Mouse (Mus musculus) CH12F3 (cell line): ENCODE measurements around the gene Kcnq1.

Experiments used
- in situ Hi-C: fragments of 300-500 bp; cut with MboI; formaldehyde crosslinking; loops from 2 replicates; pipeline ENCODE4 v1.14.3; 2020; ENCODE audit warnings: low sequenced_read_pairs

The Kcnq1 gene

DNA sequence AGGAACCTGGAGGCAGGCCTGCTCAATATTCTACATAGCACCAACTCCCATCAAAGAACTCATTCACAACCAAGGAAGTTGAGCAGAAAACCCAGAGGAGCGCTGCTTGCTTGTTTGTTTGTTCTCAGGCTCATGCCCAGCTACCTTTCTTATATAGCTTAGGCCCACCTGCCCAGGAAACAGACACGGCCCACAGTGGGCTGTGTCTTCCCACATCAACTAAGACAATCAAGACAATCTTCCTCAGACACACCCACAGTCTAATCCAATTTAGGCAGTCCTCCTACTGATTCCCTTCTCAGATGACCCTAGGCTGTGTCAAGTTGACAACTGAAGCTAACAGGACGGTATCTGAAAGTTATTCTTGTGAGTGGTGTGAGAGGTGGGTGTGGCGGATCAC, at the start of gene Kcnq1:
Gene Kcnq1, plus strand, starts transcription at position 301 of the 400 bp plus-strand sequence.
- in situ Hi-C loops, result no loop called here

DNA sequence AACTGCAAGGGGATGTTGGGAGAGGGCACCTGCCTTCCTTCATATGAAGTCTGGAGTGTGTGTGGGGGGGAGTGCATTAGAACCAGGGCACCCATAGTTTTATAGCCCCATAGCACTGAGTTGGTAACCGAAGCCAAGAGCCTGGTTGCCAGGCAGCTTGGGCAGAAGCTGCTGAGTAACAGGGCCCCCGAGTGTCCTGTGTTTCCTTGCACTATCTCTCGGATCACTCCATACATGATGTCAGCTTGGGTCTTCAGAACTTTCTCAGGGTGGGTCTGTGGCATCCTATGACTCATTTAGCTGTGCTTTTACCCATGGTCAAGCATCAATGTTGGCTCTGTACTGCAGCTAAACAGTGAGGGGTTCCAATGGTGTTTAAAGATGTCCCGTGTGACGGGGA, 49.1 kb upstream of the Kcnq1 start:
- in situ Hi-C loops, result no loop called here

GRCm38 (mm10) chr7:143057667-143058220, 48.4 kb upstream of the Kcnq1 start:
- in situ Hi-C loops, result no loop called here

GRCm38 (mm10) chr7:143058221-143058697, 47.9 kb upstream of the Kcnq1 start:
- in situ Hi-C loops, result no loop called here

DNA sequence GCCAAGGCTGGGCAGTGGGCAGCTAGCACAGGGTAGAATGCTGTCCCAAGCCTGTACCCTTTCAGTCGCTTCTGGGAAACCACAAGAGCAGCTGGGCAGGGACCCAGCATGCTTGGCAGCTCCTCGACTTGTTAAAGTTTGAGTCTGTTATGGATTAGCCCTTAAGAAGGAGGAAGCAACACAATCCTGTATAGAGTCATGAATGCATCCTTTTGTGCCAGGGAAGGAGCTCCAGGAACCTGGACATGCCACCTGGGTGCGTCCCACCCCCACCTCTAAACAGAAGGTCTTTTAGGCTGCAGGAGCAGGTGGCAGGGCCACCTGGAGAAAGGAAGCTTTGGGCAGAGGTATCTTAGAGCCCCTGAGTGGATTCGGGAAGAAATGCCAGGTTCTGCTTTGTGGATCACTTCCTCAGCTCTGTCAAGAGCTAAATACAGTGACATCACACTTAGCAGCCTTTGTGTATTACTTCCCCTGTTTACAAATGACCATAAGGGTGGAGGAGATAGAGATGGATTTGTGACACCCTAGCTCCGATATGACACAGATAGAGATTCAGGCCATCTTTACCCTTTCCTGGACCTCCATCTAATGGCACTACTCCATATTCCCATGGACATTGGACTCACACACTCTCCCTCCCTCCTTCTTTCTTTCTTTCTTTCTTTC, 46.8 kb upstream of the Kcnq1 start:
- in situ Hi-C loops, result no loop called here

DNA sequence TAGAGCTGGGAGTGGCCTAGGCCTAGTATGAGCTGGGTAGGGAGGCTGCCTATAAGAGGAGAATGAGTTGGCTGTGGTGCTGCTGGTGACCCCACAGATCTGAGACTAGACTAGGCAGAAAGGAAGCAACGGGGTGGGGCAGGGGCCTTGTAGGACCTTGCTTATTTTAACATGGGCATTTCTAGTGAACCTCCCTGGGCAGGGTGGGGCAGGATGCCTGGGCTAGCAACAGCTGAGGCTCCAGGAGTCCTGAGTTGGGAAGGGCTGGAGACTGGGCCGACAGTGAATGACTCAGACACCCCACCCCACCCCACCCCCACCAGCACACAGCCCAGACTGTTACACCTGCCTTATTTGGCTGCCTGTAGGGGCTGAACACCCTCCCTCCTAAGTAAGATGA, 43.5 kb upstream of the Kcnq1 start:
- in situ Hi-C loops, result no loop called here

GRCm38 (mm10) chr7:143064226-143064625, 41.9 kb upstream of the Kcnq1 start:
- in situ Hi-C loops, result no loop called here

DNA sequence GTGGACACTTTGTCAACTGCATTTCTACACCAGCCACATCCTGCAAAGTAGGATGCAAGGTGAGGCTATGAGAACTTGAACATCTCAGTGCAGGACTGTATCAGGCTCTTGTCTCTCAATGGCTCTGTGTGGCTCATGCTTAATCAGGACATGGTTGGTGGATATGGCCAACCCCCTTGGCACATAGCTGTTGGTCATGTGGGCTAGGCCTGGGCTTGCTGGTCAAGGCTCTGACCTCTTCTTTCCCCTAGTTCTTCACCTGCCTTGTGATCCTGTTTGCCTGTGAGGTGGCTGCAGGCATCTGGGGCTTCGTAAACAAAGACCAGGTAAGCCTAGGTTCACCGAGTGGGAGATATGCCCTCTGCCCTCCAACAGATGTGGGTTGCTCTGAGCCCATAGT, 40.5 kb upstream of the Kcnq1 start:
- in situ Hi-C loops, result loop anchor here (5.0 kb wide), 1 partner anchor 58 kb away; the partner anchor contains the start of gene Tspan32

- in situ Hi-C loops, result loop anchor here (5.0 kb wide), 1 partner anchor 60 kb away; the partner anchor contains the start of gene Tspan32
These were observed 38.7 kb upstream of the Kcnq1 start for GRCm38 (mm10) chr7:143067469-143067868.

DNA sequence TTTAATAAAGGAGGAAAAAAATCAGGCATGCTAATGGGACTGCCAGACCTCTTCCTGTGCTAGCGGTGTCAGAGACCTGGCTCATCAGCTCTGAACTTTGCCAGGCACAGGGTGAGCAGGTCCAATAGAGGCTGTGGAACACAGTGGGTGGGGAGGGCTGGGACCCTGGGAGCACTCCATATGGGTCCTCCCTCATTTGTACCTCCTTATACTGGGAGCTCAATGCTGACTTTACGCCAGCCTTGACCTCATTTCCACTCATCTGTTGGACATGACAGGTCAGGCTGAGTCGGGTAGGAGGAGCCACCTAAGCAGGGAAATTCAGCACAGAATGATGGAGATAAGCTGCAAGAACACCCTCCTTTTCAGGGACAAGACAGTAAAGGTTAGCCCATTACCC, 38.3 kb upstream of the Kcnq1 start:
- in situ Hi-C loops, result loop anchor here (5.0 kb wide), 1 partner anchor 61 kb away; the partner anchor contains the start of gene Tspan32

DNA sequence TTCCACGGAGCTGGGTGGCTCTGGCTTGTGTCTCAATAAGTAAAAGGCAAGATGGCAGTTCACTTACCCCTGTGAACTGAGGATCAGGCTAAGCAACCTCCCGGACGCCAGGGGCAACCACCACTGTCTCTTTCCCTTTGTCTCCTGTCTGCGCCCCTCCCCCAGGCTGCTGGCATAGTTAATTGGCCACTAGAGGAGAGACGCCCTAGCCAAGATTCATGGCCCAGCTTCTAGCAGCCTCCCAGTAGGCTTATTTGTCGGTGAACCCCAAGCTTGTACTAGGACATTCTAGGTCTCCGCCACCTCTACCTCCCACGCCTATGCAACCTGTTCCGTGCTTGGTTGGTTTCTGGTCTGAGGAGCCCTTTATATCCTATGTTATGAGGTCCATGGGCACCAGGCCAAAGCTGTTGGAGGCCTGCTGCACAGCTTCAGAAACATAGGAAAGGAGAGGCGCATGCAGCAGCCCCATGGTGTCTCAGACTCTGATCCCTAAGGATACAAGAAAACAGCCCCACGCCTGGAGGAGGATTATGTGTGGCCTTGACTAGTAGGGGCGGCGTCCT, 37.8 kb upstream of the Kcnq1 start:
- in situ Hi-C loops, result loop anchor here (5.0 kb wide), 1 partner anchor 61 kb away; the partner anchor contains the start of gene Tspan32

DNA sequence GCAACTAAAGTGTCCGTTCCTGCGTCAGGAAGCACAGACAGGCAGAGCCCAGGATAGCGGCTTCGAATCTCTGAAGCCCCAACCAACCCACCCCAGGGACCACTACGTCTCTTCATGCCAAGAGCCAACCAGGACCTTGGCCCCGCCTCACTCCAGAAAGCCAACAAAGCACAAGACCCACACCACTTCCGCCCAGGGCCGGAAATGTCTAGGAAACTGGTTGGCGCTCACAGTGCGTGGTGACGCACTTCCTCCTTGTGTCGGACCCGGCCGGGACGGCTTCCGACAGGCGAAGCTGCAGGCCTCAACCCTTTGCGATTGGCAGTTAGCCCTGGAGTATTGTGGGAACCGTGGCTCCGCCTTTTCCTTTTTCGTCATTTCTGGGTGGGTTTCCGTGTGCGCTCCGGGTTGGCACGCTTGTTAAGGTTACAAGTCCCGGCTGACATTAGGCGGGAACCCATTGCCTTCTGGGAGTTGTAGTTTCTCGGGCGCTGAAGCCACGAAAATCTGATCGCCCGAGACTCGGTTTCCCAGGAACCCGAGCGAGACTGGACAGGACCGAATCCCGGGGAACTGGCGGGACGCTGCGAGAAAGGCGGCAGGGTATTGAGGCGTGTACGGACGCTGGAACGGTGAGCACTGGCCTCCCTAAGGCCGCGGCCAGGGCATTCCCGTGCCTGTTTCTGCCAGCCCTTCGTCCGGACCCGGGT, 37.1 kb upstream of the Kcnq1 start, which contains the start of gene Tssc4:
Gene Tssc4, plus strand, starts transcription at position 368 of the 710 bp plus-strand sequence.
- in situ Hi-C loops, result loop anchor here (5.0 kb wide), 1 partner anchor 62 kb away; the partner anchor contains the start of gene Tspan32

DNA sequence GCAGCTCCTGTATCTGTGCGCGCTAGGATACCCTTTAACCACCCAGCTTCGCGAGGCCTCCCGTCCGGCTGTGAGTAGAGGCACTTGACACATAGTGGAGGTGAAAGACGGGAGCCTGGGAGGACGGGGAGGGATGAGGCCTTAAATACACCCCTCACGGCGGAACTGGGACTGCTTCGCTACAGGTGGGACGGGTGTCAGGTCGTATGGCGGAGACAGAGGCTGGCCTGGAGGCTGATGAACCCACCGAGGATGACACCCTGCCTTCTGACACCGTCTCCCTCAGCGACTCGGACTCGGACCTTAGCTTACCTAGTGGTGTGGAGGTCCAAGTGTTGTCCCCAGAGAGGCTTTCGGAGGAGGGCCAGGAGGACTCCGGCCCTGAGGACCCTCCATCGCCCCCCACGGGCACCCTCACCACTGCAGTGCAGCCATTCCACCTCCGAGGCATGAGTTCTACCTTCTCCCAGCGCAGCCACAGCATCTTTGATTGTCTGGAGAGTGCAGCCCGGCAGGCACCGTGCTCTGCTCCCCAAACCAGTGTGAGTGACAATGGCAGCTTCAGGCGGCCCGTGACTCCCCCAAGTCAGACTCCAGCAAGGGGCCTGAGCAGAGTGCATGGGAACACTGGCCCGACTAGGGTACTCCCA, 36.3 kb upstream of the Kcnq1 start:
- in situ Hi-C loops, result loop anchor here (5.0 kb wide), 1 partner anchor 63 kb away; the partner anchor contains the start of gene Tspan32

- in situ Hi-C loops, result no loop called here
These were observed 35.6 kb upstream of the Kcnq1 start for GRCm38 (mm10) chr7:143070506-143071070.

DNA sequence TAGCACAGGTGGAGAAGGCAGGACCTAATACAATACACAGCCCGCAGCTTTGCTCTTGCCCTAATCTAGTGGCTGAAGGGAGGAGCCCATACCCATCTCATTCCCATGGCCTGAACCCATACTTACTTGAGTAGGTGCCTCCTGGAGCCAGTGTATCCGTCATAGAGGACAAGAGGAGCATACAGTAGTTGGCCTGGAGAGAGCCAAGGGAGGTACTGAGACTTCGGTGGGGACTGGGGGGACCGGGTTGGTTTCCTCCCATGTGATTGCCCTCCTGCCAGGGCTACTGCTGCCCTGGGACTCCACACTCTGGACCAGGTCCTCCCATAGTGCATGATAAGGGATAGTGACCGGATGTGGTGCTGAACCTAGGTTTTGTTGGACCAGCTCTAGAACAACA, 33.6 kb upstream of the Kcnq1 start:
- in situ Hi-C loops, result no loop called here

GRCm38 (mm10) chr7:143073086-143073485, 33.1 kb upstream of the Kcnq1 start:
- in situ Hi-C loops, result no loop called here

DNA sequence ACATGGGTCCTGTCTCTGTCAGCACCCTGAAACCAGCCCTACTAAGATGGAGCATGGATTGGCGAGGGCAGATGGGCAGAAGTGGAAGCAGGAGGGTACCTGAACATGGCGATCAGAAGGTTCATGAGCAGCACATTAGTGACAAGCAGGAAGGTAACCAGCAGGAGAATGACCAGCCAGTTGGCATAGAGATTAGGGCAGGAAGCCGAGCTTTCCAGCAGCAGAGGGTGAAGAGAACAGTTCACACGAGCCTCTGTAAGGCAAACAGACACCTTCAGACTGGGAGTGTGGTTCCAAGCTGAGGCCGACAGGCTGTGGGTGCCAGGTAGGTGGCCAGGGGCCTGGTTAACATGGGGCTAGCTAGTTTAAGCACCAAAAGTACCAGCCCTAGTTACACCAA, 30.8 kb upstream of the Kcnq1 start:
- in situ Hi-C loops, result loop anchor here (25.0 kb wide), 1 partner anchor 163 kb away; no protein-coding TSS in a partner anchor

DNA sequence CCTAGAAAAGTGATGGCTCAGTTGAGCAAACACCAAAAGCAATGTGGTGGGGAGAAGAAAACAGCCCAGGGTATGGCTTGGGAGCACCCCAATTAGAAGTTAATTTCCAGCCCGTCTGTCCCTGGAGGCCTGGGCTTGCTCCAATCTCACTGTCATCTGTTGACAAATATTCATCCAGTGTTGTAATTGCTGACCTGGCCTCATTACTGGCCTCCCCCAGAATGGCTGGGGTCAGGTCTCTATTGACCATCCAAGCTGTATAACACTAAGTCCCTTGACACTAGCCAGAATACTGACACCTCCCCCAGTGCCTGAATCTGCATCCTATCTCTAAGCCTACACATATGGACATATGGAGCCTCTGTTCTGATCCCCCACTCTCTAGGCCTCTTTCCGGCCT, 28.8 kb upstream of the Kcnq1 start:
- in situ Hi-C loops, result loop anchor here (25.0 kb wide), 1 partner anchor 165 kb away; no protein-coding TSS in a partner anchor

DNA sequence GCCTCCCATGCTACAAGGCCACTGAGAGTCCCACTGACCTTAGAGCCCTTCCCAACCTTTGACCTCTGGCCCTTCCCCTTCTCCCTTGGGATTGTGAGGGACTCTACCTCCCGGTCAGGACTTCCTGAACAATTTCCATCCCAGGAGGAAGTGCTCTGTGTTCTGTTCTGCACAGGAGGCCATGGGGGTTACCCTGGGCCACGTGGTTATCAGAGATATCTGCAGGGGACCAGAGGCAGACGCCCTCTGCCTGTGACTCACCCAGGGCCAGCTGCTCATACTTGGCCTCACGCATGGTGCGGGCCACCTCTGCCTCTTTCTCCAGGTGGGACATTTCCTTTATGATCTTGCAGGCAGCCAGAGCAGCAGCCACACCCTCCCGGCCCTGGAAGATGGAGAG, 24.1 kb upstream of the Kcnq1 start:
- in situ Hi-C loops, result loop anchor here (25.0 kb wide), 1 partner anchor 170 kb away; no protein-coding TSS in a partner anchor

DNA sequence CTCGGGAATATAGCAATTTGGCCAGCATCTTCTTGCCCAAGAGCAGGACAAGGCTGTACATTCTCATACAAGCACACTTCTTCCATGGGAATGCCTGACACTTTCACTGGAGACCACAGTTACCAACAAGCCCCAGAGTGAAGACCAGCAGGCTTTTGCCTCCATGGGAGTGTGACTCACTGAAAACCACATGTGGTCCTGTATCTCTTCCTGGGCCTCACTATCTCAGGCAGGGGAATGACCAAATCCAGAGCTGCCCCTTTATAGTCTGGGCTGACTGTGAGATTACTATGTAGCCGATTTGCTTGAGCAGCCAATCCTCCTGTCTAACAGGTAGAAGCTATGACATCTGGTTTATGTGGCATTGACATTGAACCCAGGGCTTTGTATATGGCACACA, 22.5 kb upstream of the Kcnq1 start:
- in situ Hi-C loops, result loop anchor here (25.0 kb wide), 1 partner anchor 171 kb away; no protein-coding TSS in a partner anchor
